Mouse (Mus musculus) lung, adult 2 months (tissue): Measurements from ENCODE around the gene Vipas39.

ENCODE experiments used
- CTCF ChIP-seq: fragments of 200-500 bp; IDR thresholded peaks from 2 replicates; pipeline ENCODE4 v1.5.1; 2011; ENCODE audit warnings: mild to moderate bottlenecking, low read length, control low read depth; ENCODE audit not compliant: insufficient read depth
- POLR2A ChIP-seq: fragments of 200-500 bp; IDR thresholded peaks from 2 replicates; pipeline ENCODE4 v1.6.1; 2011; ENCODE audit warnings: low read depth, mild to moderate bottlenecking, control low read depth, low read length, borderline replicate concordance; ENCODE audit errors: extremely low read depth

- no peak for TF ChIP-seq CTCF
- TF ChIP-seq POLR2A = no peak
These were observed 48.5 kb downstream of the Vipas39 start for GRCm38 (mm10) chr12:87217596-87217995.
